Mouse (Mus musculus): ENCODE measurements at regions not wholly inside any gene's neighbourhood (a gene's known extent, or its start where the extent isn't known, plus 50 kb on each side); places are given as distances from the start of the nearest gene placed in this dataset.

- no peak for TF ChIP-seq POLR2A (IDR thresholded peaks at IDR 0.05; ENCODE audit: insufficient read depth, low read depth, low read length)
- TF ChIP-seq CTCF (IDR thresholded peaks at IDR 0.05; ENCODE audit: insufficient read depth, low read depth, low read length) = no peak
Observed at GRCm38 (mm10) chr1:13059616-13060320, 1645.9 kb downstream of the A830018L16Rik start.

Measured in olfactory bulb, adult 2 months (tissue).